Mouse (Mus musculus) 3T3-L1 (cell line): ENCODE measurements around the gene Arntl2.
"Not testable (repeated sequence)": the region's sequence is repeated elsewhere in the genome, so short reads cannot be mapped to it uniquely, and the experiment has no call there.

ENCODE experiments used
- DNase-seq: peaks from one replicate; pipeline ENCODE4 v3.0.0-alpha.2; 2015; ENCODE audit warnings: low read depth, low spot score

The Arntl2 gene

DNA sequence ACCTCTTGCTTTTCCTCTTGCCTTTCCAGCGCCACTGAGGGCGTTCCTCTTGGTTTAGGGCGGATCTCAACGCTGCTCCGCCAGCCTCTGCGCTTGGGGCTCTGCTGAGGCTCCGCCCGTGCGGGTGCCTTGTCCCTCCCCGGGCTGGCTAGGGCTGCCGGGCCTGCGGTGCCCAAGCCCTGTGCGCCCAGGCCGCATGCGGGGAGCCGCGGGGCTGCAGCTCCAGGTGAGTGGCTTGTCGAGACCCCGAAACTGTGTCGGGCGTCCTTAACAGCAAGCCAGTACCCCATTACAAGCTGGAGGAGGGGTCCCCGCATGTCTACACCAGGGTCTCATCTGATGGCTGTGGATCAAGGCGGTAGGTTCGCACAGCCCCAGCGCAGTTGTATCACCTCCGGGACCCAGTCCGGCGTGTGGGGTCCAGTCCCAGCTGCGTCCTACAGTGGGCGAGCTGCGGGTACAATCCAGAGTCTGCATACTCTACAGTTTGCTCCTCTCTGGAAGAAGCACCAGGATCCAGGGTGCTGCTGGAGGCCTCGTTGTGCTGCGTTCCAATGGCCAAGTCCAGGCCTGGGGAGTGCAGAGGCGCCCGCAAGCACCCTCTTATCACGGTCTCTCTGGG is at the start of gene Arntl2:
TSS of gene Arntl2 (plus strand) at position 132 of the 622 bp plus-strand sequence.
- peak; percentile 87 for DNase-seq

DNA sequence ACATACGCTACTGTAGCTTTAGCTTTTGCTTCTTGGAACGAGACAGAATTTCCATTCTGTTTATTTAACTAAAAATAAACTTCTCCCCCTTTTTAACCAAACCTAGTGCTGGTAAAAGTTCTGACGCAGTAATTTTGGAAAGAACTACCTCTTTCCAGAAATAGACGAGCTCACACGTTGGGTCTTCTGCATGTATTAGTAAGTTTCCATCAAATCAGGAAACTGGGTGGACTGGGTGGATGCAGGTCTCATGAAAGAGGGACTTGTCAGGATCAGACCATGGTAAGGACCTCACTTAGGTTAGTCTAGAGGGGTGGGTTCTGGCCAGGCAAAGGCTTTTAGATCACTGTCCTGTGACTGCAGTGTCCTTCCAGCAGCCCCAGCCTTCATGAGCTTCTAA is 49.3 kb upstream of the Arntl2 start:
- no peak for DNase-seq

- no peak for DNase-seq
Observed at GRCm38 (mm10) chr6:146747057-146747456, 48.8 kb upstream of the Arntl2 start.

GRCm38 (mm10) chr6:146748271-146748670 is 47.6 kb upstream of the Arntl2 start:
- no peak for DNase-seq

- peak; percentile 73 for DNase-seq
Observed at GRCm38 (mm10) chr6:146751671-146752070, 44.2 kb upstream of the Arntl2 start.

GRCm38 (mm10) chr6:146752178-146752577 is 43.7 kb upstream of the Arntl2 start:
- no peak for DNase-seq

- DNase-seq, result no peak
Observed at GRCm38 (mm10) chr6:146752612-146753011, 43.2 kb upstream of the Arntl2 start.

- DNase-seq, result peak; percentile 70
Observed at GRCm38 (mm10) chr6:146753560-146754160, 42.2 kb upstream of the Arntl2 start.

DNA sequence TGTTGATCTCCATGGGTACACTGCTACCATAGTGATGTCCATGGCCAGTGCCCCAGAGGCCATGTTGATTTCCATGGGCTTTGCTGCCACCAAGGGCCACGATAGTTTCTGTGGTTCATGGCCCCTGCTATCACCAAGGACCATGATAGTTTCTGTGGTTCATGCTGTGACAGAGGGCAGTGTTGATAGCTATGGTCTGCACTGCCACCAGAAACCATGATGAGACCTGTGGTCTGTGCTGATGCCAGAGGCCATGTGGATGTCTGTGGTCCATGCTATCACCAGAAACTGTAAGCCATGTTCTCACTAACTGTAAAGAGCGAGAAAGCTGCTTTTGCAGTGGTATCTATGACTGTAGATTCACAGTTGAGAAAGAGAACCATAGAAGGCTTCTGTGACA is 40.7 kb upstream of the Arntl2 start:
- DNase-seq, result no peak

DNA sequence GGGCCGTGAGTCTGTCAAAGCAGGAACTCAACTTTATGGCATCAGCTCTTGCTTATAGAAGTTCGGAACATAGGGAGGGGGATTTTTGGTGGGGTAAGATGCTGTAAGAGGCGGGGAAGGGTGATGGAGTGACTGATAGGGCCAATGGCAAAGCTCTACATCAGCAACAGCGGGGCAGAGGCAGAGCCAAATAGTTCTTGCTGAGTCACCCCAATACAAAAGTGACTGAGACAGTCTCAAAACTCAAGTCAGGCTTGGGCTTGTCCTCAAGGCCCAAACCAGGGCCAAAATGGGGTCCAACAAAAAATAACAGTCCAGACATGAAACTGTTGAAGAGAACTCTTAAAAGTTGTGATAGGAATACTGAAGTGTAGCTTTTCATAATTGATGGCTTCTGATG is 40.2 kb upstream of the Arntl2 start:
- DNase-seq, result peak; percentile 53

DNA sequence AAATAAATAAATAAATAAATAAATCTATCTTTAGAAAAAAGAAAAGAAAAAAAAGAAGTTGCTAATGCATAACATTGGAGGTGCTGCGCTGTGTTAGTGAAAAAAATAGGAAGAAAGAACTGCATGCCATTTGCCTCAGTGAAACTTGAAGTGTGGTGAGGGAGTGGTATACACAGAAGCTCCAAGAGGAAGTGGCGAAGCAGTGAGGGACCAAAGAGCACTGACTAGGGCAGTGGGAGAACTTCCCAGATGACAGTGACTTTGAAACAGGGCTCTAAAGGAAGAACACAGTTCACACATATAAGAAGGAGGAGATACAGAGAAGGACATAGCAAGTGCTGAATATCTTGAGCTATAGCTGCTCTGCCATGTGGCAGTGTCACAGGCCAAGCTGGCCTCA is 36.8 kb upstream of the Arntl2 start:
- DNase-seq, result no peak

- DNase-seq, result no peak
Observed at GRCm38 (mm10) chr6:146760022-146760421, 35.8 kb upstream of the Arntl2 start.

DNA sequence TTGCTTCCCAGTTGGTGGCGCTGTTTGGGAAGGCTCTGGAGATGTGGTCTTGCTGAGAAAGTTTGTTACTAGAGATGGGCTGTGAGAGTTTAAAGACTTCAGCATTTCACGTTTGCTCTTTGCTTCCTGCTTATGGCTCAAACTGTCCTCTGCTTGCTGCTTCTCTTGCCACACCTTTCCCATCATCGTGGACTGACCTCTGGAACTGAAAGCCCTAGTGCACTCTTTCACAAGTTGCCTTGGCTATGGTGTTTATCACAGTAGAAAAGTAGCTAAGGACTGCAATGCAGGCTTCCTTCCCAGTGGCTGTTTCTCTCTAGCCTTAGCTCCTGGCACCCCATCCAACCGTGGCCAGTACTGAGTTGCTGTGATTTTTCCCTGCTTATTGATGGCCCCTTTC is 35.1 kb upstream of the Arntl2 start:
- no peak for DNase-seq

DNA sequence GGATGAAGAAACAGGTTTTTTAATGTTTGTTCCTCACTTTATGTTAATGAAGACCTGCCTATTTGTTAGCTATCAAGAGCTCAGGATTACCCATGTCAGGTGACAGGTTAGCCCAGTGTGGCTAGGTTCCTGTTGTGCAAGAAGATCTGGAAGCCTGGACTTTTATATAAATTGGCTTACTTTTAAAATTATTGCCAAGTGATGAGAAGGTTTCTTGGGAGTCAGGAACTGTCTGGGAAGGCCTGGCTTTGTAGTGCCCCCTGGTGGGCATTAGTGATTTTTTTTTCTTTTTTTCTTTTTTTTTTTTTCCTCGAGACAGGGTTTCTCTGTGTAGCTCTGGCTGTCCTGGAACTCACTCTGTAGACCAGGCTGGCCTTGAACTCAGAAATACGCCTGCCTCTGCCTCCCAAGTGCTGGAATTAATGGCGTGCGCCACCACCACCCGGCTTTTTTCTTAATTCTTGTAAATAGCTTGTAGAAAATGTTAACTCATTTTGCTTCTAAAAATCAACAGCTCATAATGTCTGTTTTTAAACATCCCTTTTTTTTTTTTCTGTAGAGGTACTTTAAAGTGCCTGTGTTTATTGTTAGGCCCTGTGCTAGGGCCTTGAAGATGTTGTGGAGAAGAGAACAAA is 33.5 kb upstream of the Arntl2 start:
- DNase-seq, result peak; percentile 82

DNA sequence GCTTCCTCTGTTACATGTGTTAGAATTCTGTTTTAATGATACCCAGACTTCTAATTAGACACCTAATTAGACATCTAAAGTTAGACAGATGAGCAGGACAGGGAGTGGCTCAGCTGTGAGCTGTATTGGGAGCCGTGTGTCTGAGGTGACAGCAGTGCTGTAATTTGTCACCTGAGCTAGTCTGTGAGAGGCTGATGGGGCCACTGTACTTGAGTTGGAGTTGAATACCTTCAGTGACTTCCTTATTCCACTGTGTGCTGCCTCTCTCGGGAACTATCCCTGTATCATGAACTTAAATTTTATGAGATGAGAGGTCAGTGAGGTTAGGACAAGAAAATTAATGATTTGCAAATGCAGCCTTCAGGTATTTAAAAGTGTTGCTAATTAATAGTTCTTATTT is 31.3 kb upstream of the Arntl2 start:
- DNase-seq, result no peak

DNA sequence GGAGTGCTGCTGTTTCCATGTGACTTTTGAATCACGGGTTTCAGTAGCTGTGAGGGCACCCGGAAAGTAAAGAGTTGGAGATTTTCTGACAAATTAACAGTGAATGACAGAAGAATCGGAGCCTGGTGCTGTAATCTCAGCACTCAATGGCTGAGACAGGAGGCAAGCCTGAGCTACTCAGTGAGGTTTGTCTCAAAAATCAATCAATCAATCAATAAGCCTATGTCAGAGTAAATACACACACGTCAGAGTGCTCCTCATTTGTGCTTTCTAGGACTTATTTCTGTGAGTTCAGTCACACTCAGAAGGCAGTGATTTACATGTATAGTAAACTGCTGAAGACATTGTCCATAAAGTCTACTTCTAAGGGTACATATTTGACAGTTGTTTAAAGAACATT is 30.6 kb upstream of the Arntl2 start:
- no peak for DNase-seq

GRCm38 (mm10) chr6:146768813-146769404 is 26.9 kb upstream of the Arntl2 start:
- no peak for DNase-seq

DNA sequence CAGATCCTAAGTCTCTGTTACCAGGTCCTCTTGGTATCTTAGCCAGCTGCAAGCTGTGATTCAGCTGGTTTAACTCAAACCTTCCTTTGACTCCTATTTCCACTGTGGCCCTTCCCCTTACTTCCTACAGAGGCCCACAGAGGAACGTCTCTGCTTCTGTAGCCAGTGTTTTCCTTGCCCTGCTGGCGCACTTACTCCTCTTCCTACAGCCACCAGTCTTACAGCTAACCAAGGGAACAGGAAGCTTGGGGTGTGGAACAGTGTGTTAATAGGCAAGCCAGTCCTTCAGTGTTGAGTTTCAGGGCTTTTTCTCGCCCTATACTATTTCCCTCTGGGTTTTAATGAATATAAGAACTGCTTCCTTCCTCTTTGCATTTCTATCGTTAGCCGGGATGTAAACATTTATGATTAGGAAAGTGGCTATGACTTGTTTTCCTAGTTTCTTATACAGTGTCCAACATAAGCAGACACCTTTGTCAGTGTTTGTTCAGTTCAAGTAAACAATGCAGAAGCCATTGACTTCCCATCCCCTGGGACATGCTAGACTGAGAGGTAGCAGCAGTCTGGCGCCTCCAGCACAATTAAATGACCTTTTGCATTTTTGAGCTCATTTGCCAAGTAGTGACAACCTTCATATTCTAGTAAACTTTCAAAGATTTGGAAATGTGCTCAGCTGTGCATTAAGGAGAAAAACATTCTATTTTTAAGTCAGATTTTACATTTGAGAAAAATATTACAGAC is 25.7 kb upstream of the Arntl2 start:
- no peak for DNase-seq

GRCm38 (mm10) chr6:146770808-146771207 is 25.0 kb upstream of the Arntl2 start:
- DNase-seq, result no peak

GRCm38 (mm10) chr6:146775864-146776263 is 20.0 kb upstream of the Arntl2 start:
- not testable (repeated sequence) for DNase-seq

- peak; percentile 94 for DNase-seq
Observed at GRCm38 (mm10) chr6:146776610-146777389, 19.1 kb upstream of the Arntl2 start.
